Mouse (Mus musculus): ENCODE results near the gene Olfr632. TPM values are rescaled to one million over a fixed set of nuclear protein-coding genes. Genes with fewer than 3 reads are reported as not detected.

The Olfr632 gene
- polyA plus RNA-seq, 1 experiment: not detected

GRCm38 (mm10) chr7:103970852-103971251 lies 36.7 kb downstream of the Olfr632 start, which contains the start of gene Olfr635:
Gene Olfr635 (plus strand): TSS chr7:103971152.
- Histone ChIP-seq H3K79me2 (ENCODE audit: control insufficient read depth, insufficient read depth) (no peaks in the 10 kb centered on the region), H3K36me3 (ENCODE audit: control insufficient read depth, insufficient read depth) (no peaks in the 10 kb centered on the region), H3K4me2 (ENCODE audit: low read depth) (no peak within 1 kb of the TSS), H3ac (ENCODE audit: control insufficient read depth, insufficient read length) (no peak within 1 kb of the TSS), H3K27me3 (ENCODE audit: control insufficient read depth, insufficient read depth, insufficient read length) (no peaks in the 10 kb centered on the region), H3K4me3 (no peak within 1 kb of the TSS)
- TF ChIP-seq TCF3 (IDR thresholded peaks at IDR 0.05; ENCODE audit: insufficient read length, low read depth) (no peak), MYOG (IDR thresholded peaks at IDR 0.05; ENCODE audit: control insufficient read depth in 1 of 3, insufficient read depth in 1 of 3, insufficient read length in 2 of 3, low read depth in 2 of 3) (no peak), REST (IDR thresholded peaks at IDR 0.05; ENCODE audit: insufficient read depth, insufficient read length) (no peak), CEBPB (IDR thresholded peaks at IDR 0.05; ENCODE audit: insufficient read depth, poor library complexity, severe bottlenecking) (no peak), POLR2A (IDR thresholded peaks at IDR 0.05; ENCODE audit: insufficient read length, low read depth) (no peak), TCF12 (IDR thresholded peaks at IDR 0.05; ENCODE audit: insufficient read depth, poor library complexity, severe bottlenecking) (no peak), SRF (IDR thresholded peaks at IDR 0.05; ENCODE audit: control insufficient read depth, insufficient read length, low read depth) (no peak), USF1 (IDR thresholded peaks at IDR 0.05; ENCODE audit: low read depth) (no peak), E2F4 (IDR thresholded peaks at IDR 0.05; ENCODE audit: insufficient read depth) (no peak), POLR2AphosphoS2 (IDR thresholded peaks at IDR 0.05; ENCODE audit: insufficient read length, low read depth) (no peak), MYOD1 (IDR thresholded peaks at IDR 0.05; ENCODE audit: control insufficient read depth in 1 of 3, insufficient read length in 2 of 3, low read depth in 2 of 3) (no peak), MAX (IDR thresholded peaks at IDR 0.05; ENCODE audit: low read depth) (no peak)

- Histone ChIP-seq H3K4me2 (ENCODE audit: low read depth) (no peak overlapping the region), H3K4me3 (no peak overlapping the region), H3ac (ENCODE audit: control insufficient read depth, insufficient read length) (no peak overlapping the region), H3K27me3 (ENCODE audit: control insufficient read depth, insufficient read depth, insufficient read length) (no peaks in the 10 kb centered on the region), H3K36me3 (ENCODE audit: control insufficient read depth, insufficient read depth) (no peaks in the 10 kb centered on the region), H3K79me2 (ENCODE audit: control insufficient read depth, insufficient read depth) (no peaks in the 10 kb centered on the region)
- TF ChIP-seq E2F4 (IDR thresholded peaks at IDR 0.05; ENCODE audit: insufficient read depth): no peak
- no peak for TF ChIP-seq MYOD1 (IDR thresholded peaks at IDR 0.05; ENCODE audit: control insufficient read depth in 1 of 3, insufficient read length in 2 of 3, low read depth in 2 of 3)
- TF ChIP-seq REST (IDR thresholded peaks at IDR 0.05; ENCODE audit: insufficient read depth, insufficient read length): no peak
- TF ChIP-seq SRF (IDR thresholded peaks at IDR 0.05; ENCODE audit: control insufficient read depth, insufficient read length, low read depth): no peak
- TF ChIP-seq CEBPB (IDR thresholded peaks at IDR 0.05; ENCODE audit: insufficient read depth, poor library complexity, severe bottlenecking): no peak
- TF ChIP-seq POLR2A (IDR thresholded peaks at IDR 0.05; ENCODE audit: insufficient read length, low read depth): no peak
- no peak for TF ChIP-seq MAX (IDR thresholded peaks at IDR 0.05; ENCODE audit: low read depth)
- TF ChIP-seq TCF12 (IDR thresholded peaks at IDR 0.05; ENCODE audit: insufficient read depth, poor library complexity, severe bottlenecking): no peak
- no peak for TF ChIP-seq POLR2AphosphoS2 (IDR thresholded peaks at IDR 0.05; ENCODE audit: insufficient read length, low read depth)
Measured at GRCm38 (mm10) chr7:103971782-103972181, 37.6 kb downstream of the Olfr632 start.

Other genes starting within 250 kb of the Olfr632 start
- gene Olfr243, start 219.7 kb upstream of the Olfr632 start, polyA plus RNA-seq (2012; fragmentation: generic; extraction: Trizol): not detected
- not detected for gene Olfr628, start 204.0 kb upstream of the Olfr632 start, polyA plus RNA-seq (2012; fragmentation: generic; extraction: Trizol)
- not detected for gene Olfr629, start 189.4 kb upstream of the Olfr632 start, polyA plus RNA-seq (2012; fragmentation: generic; extraction: Trizol)
- gene Olfr630, start 177.0 kb upstream of the Olfr632 start, polyA plus RNA-seq (2012; fragmentation: generic; extraction: Trizol): not detected
- gene Olfr69, start 162.8 kb upstream of the Olfr632 start, polyA plus RNA-seq (2012; fragmentation: generic; extraction: Trizol): not detected
- not detected for gene Olfr68, start 154.6 kb upstream of the Olfr632 start, polyA plus RNA-seq (2012; fragmentation: generic; extraction: Trizol)
- not detected for gene Olfr67, start 142.5 kb upstream of the Olfr632 start, polyA plus RNA-seq (2012; fragmentation: generic; extraction: Trizol)
- gene Hbb-bt, start 120.4 kb upstream of the Olfr632 start, polyA plus RNA-seq (2012; fragmentation: generic; extraction: Trizol): not detected
- gene Hbb-bs, start 106.3 kb upstream of the Olfr632 start, polyA plus RNA-seq (2012; fragmentation: generic; extraction: Trizol): not detected
- gene Hbb-bh2, start 93.8 kb upstream of the Olfr632 start, polyA plus RNA-seq (2012; fragmentation: generic; extraction: Trizol): not detected
- not detected for gene Hbb-bh1, start 91.2 kb upstream of the Olfr632 start, polyA plus RNA-seq (2012; fragmentation: generic; extraction: Trizol)
- gene Hbb-y, start 81.1 kb upstream of the Olfr632 start, polyA plus RNA-seq (2012; fragmentation: generic; extraction: Trizol): not detected
- not detected for gene Olfr66, start 48.1 kb upstream of the Olfr632 start, polyA plus RNA-seq (2012; fragmentation: generic; extraction: Trizol)
- gene Olfr64, start 39.9 kb upstream of the Olfr632 start, polyA plus RNA-seq (2012; fragmentation: generic; extraction: Trizol): not detected
- gene Olfr65, start 30.9 kb upstream of the Olfr632 start, polyA plus RNA-seq (2012; fragmentation: generic; extraction: Trizol): not detected
- gene Olfr631, start 5.5 kb upstream of the Olfr632 start, polyA plus RNA-seq (2012; fragmentation: generic; extraction: Trizol): not detected
- not detected for gene Olfr633, start 10.1 kb downstream of the Olfr632 start, polyA plus RNA-seq (2012; fragmentation: generic; extraction: Trizol)
- gene Olfr635, start 36.8 kb downstream of the Olfr632 start, polyA plus RNA-seq (2012; fragmentation: generic; extraction: Trizol): not detected
- gene Olfr638, start 64.4 kb downstream of the Olfr632 start, polyA plus RNA-seq (2012; fragmentation: generic; extraction: Trizol): not detected
- not detected for gene Olfr639, start 83.0 kb downstream of the Olfr632 start, polyA plus RNA-seq (2012; fragmentation: generic; extraction: Trizol)
- not detected for gene Olfr640, start 91.2 kb downstream of the Olfr632 start, polyA plus RNA-seq (2012; fragmentation: generic; extraction: Trizol)
- gene Olfr641, start 101.1 kb downstream of the Olfr632 start, polyA plus RNA-seq (2012; fragmentation: generic; extraction: Trizol): not detected
- not detected for gene Olfr642, start 118.3 kb downstream of the Olfr632 start, polyA plus RNA-seq (2012; fragmentation: generic; extraction: Trizol)
- not detected for gene 4930516K23Rik, start 127.1 kb downstream of the Olfr632 start, polyA plus RNA-seq (2012; fragmentation: generic; extraction: Trizol)
- gene Olfr644, start 137.5 kb downstream of the Olfr632 start, polyA plus RNA-seq (2012; fragmentation: generic; extraction: Trizol): not detected
- gene Olfr645, start 151.1 kb downstream of the Olfr632 start, polyA plus RNA-seq (2012; fragmentation: generic; extraction: Trizol): not detected
- not detected for gene Olfr646, start 170.5 kb downstream of the Olfr632 start, polyA plus RNA-seq (2012; fragmentation: generic; extraction: Trizol)
- gene Ubqln5, start 195.5 kb downstream of the Olfr632 start, polyA plus RNA-seq (2012; fragmentation: generic; extraction: Trizol): not detected
- not detected for gene Olfr643, start 203.1 kb downstream of the Olfr632 start, polyA plus RNA-seq (2012; fragmentation: generic; extraction: Trizol)
- gene Ubqln3, start 208.9 kb downstream of the Olfr632 start, polyA plus RNA-seq (2012; fragmentation: generic; extraction: Trizol): not detected
- gene Ubqlnl, start 216.2 kb downstream of the Olfr632 start, polyA plus RNA-seq (2012; fragmentation: generic; extraction: Trizol): not detected
- not detected for gene Olfm5, start 230.5 kb downstream of the Olfr632 start, polyA plus RNA-seq (2012; fragmentation: generic; extraction: Trizol)
- not detected for gene Olfr648, start 249.0 kb downstream of the Olfr632 start, polyA plus RNA-seq (2012; fragmentation: generic; extraction: Trizol)